Mouse (Mus musculus) ovary, postnatal 10 days (tissue): ENCODE measurements at regions not wholly inside any gene's neighbourhood (a gene's known extent, or its start where the extent isn't known, plus 50 kb on each side); places are given as distances from the start of the nearest gene placed in this dataset.

Experiments
- DNase-seq: peaks from one replicate; pipeline ENCODE4 v3.0.0; 2022; ENCODE audit warnings: low spot score

DNA sequence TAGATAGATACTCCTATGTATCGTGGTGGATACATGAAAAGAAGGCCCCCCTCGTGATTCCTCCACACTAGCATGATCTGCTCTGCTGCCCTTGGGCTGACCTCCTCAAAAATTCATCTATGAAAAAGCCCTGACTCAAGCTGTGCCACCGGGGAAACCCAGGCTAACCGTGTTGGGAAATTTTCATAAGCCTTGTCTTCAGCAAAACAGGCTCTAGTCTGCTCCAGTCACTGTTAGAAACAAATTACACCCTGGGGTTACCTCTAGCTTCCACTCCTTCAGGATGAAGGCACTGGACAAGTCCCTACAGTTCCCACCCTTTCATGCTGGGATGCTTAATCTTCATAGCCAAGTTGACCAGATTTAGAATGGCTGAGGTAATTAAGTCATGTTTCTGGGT, 315.0 kb upstream of the Nrp1 start:
- no peak for DNase-seq

DNA sequence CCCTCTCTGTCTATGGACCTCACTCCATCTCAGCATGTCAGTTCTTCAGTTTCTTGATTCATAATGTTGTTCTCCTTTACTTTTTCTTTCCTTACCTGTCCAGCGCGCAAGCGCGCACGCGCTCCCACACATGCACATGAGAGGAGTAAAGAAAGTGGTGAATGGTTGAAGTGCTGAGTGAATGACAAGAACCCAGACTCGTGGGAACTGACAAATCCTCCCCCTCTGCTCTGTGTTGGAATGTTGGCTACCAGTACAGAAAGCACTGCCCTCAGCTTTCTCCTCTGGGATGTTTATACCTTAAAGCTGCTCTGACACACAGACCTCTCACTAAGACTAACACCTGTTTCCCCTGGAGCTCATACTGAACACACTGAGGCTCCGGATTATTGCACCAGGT, 302.2 kb upstream of the Nrp1 start:
- DNase-seq, result no peak

DNA sequence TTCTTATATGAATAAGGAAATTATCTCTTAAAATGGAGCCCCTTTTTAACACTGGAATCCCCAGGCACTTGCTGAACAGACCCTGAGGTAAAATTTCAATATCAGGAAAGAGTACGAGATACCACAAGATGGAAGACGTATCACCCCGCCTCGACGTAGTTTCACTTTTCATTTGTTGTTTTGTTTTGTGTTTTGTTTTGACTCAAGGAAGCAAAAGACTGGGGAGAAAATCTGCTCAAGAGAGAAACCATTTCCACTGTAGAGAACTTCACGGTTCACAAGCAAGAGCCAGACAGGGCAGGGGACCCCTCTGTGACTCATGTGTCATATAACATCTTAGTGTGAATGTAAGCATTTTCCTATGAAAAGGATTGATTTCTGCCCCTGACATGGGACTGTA, 300.6 kb upstream of the Nrp1 start:
- no peak for DNase-seq

DNA sequence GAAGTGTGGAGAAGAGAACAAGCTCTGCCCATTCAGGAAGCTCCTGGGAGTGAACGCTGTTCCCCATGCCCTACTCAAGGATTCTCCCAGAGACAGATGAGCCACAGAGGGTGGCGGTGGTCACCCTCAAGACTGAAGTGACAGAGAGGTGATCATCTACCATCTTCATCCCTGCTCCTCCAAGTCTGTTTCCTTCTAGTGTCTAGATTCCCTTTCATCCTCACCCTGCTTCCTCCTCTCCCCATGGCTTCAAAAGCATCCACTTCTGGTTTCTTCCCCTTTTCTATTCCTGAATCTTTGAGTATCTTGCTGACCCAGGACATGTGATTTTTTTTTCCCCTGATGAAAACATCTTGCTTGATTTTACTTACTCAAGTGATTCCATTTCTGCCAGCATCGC, 298.6 kb upstream of the Nrp1 start:
- DNase-seq, result no peak

DNA sequence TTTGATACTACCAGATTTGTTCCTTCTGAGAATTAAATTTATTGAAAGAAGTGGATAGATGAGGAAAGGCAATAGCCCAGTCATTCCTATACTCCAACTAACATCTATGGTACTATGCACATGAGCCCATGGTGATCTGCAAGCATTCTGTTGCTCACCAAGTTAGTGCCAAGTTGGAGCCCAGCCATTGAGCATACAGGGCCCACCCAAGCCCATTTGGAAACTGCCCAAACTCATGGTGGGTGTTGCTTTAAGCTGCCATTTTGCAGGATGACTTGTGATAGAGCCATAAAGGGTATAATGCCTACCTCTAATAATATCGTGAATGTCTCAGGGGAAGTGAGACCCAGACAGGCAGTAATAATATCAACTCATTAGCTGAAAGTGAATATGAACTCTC, 294.2 kb upstream of the Nrp1 start:
- no peak for DNase-seq

DNA sequence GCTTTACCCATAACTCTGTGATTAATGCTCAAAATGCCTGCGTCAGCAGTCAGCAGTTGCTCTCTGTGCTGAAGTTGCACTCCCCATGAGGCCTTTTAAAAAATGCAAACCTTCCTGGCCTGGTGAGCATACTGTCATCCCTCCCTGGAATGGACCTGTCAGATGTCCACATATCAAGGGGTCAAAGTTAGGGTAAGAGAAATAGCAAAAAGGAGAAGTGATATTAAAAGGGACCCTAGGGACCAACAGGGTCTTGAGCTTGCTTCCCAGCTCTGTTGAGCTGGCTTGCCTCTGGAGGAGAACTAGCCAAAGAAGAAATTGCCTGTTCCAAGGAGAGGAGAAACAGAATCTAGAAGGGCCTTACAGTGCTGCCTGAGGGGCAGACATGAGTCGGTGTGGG, 293.3 kb upstream of the Nrp1 start:
- DNase-seq, result no peak

DNA sequence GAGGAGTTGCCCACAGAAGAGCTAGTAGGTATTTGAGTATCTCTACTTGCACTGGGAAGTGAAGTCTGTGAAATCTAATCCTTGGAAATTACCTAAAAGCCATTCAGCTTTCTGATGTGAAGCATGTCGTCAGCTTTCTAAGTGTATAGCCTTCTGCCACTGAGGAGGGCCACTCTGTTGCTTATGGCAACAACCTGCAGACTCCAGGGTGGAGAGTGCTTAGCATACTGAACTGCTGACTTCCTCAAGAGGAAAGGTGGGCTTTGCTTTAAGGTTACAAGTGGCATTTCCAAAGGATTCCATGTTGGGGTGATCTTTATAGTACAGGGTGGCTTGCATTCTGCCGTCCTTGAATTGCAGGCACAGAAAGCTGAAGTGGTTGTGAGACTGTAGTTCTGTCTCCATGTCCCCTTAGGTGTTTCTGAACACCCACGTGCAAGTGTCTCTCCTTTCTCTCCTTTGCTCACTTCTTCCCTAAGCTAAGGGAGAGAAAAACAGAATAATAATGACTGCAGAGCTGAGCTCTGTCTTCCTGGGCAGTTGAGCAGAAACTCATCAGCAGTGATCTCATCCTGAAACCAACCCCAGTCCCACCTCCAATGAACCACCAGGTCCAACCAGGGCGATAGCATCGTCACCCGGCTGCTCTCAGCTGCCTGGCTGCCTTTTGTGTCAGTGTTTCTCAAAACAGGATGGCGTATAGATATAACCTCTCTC, 292.3 kb upstream of the Nrp1 start:
- no peak for DNase-seq

DNA sequence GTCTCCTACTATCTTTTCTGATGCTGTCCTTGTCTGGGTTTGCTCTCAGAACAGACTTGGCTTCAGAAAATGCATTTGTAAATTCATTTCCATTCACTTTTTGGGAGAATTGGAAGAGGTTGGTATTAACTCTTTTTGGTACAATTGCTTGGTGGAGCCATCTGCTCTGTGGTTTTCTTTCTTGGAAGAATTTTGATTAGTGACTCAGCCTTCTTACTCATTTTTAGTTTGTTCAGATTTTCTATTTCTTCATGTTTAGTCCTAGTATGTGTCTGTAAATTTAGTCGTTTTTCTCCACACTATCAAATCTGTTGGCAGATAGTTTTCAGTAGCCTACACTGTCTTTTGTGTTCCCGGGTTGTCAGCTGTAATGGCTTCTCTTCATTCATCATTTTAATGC, 288.7 kb upstream of the Nrp1 start:
- no peak for DNase-seq

DNA sequence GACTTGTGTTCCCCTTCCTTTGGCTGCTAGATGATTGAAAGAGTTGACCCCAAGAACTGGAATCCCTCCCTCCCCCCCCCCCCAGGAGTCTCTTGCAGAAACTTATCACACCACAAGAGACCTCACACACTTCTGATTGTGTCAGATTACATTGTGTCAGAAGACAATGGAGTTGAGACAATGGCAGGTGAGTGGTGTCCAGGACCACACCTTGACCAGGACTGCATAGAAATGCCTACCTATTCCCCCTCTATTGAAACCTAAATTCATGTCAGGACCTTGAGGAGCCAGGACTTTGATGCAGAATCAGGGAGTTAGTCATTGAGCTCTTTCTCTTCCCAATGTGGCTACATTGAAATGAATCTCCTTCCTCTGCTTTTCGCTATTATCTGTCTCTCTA, 282.8 kb upstream of the Nrp1 start:
- DNase-seq, result no peak

DNA sequence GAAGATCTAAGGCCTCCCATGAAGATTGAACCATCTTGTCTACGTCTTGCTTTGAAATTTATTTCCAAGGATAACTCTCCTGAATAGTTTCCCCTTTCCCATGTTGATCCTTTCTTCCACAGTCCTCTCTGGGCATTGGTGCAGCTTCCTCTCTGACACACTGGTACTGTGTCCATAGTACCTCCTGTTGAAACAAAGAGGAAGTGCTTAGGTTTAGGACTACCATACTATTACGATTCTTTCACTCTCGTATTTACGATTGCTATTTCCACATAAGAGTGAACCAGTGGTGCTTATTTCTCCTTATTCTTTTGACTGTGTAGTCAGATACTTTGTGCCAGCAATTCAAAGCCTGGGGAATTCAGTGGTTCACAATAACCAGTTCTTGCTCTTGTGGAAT, 282.2 kb upstream of the Nrp1 start:
- no peak for DNase-seq

DNA sequence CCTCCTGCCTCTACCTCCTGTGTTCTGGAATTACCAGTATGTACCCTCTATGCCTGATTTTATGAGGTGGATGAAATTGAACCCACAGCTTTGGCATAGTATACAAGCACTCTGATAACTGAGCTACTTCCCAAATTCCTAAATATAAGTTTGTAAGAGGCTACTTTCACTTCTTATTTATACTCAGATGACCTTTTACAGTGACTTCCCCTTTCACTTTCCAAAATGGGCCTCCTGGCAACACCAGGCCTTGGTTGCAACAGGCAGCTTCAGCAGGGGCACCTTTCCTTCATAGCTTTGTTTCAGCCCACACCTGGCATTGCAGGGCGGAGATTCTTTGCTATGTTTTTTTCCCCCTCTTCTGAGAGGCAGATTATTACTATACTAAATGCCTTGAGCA, 279.7 kb upstream of the Nrp1 start:
- no peak for DNase-seq

DNA sequence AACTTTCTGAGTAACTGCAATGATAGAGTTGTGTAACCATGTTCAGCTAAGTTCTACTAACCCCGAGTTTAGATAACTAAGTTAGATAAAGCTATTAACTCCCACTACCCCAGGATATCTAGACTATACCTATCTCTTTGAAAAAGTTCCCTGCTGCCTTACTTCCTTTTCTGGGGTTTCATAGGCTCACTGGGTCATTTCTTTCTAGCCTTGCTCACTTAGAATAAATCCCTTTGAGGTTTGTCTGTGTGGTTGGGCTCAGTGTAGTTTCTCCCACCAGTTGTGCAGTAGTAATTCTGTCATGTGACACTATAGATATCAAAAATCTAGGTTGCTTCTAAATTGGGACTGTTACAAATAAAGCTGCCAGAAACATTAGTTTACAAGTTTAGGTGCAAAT, 272.6 kb upstream of the Nrp1 start:
- DNase-seq, result no peak

DNA sequence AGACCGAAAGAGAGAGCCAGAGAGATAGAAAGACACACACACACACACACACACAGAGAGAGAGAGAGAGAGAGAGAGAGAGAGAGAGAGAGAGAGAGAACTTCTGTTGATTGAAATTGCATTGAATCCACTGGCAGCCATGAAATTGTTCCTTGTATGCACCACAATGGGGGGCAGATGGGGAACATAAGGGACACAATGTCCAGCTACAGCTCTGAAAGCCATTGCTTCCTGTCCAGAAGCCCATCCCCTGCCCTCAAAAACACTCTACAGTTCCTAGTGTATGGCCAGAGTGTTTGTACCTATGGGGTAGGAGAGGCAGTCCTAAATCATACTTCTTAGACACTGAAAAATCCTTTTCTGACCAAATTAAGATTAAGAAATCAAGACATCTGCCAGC, 270.9 kb upstream of the Nrp1 start:
- no peak for DNase-seq

DNA sequence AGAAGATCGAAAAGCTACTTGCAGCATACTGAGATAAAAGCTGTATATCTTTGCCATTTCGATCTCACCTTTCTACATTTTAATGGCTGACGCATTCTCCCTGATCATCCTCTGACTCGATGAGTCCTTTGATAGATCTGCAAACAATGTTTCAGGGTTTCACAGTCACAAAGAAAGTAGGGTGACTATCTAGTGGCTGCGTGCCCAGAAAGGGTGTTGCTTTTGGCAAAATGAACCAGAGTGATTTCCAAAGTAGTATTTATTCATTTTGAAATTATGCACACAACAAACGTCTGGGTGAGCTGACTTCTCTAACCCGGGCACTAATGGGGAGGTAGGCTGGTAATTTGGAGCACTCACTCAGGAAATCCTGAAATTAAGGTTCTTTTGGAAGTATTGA, 265.6 kb upstream of the Nrp1 start:
- no peak for DNase-seq

DNA sequence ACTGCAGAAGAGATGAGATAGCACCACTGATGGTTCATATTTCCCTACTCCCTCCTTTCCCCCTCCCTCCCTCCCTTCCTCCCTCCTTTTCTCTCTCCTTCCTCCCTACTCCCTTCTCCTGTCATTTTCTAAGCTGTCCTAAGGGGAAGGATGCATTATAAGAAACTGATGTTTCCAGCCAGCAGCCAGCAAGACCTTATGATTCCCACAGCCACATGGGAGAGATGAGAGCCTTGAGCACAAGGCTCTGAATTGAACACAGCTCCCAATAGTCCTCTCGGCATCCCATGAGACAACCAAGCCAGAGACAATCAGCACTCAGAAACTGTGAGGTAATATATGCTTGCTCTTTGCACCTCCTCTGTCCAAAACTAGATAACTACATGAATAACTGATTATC, 263.0 kb upstream of the Nrp1 start:
- no peak for DNase-seq

DNA sequence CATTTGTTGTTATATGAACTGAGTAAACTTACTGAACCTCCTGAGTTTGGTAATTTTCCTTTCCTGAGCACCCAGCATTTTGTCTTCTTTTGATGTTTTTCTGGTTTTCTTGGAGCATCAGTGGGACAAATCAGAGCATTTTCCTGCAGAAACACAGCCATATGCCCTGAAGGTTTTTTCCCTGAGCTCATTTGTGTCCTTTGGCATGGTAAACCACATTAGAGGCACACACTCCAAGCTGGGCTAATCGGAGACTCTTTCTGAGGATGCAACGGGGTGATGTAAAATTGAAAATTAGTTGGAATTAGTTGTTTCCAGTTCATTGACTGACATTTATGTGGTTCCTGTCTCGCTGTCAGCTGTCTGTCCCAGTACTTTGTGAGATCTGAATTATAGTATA, 260.8 kb upstream of the Nrp1 start:
- no peak for DNase-seq

DNA sequence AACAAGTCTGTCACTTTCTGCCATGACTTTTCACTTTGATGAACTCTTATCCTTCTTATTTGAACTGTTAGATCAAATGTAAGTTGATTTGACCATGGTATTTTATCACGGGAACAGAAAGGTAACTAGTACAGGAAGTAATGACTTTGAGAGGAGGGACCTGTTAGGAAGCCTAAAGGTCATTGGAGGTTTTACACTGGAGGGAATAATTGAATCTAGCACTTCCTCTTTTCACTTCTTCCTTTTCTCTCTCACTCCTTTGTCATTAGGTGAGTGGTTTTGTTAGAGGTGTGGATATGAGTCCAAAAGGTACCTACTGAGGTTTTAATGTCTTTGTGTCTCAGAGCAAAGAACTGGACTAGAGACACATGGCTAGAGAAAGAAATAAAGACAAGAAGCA, 255.0 kb upstream of the Nrp1 start:
- no peak for DNase-seq

DNA sequence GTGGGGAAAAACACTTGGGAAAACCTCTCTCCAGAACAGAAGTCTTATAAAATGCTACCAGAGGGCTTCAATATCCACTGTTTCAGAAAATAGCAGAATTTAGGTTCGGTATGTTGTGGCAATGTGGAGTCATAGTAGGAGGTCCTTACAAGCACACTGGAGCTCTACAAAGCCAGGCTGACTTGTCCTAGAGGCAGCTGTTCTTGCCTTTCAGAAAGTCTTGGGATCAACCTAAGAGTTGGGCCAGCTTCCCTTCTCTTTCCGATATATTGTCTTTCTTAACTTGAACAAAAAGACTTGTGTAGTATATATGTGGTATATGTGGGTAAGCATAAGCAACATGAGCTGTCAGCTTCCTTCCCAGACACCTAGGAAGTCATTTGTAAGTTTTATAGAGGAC, 251.8 kb upstream of the Nrp1 start:
- no peak for DNase-seq

DNA sequence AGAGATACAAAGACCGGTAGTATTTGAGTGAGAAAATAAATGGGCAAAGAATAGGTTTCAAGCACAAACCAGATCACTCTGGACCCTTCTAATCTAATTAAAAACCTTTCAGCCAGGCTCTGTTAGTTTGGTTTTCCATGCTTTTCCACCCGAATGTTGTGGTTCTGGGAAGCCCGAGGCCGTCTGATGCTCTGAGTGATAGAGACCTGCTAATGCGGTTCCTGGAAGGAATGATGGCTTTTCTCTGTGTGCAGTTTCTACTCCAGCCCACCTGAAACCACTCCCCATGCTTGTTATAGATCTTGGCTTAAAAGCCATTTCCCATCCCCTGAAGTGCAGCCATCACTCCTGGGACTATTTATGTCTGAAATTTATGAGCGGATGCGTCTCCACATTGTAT, 251.4 kb upstream of the Nrp1 start:
- DNase-seq, result no peak

DNA sequence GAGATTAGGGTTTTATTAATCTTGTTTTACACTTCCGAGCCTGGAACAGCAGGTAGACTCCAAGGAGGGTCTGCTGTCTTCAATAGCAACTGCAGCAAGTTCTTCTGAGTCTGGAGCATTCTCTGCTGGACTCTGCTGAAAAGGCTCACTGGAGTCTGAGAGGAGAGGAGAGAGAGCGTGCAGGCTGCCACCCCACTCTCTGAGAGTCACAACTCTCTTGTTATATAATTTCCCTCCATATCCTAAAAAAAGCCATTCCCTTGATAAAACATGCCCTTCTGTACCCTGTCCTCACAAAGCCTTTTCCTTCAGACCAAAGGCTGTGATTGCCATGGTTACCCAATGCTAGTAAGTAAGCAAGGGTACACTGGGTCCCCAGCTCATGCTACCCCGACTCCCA, 249.4 kb upstream of the Nrp1 start:
- DNase-seq, result no peak

DNA sequence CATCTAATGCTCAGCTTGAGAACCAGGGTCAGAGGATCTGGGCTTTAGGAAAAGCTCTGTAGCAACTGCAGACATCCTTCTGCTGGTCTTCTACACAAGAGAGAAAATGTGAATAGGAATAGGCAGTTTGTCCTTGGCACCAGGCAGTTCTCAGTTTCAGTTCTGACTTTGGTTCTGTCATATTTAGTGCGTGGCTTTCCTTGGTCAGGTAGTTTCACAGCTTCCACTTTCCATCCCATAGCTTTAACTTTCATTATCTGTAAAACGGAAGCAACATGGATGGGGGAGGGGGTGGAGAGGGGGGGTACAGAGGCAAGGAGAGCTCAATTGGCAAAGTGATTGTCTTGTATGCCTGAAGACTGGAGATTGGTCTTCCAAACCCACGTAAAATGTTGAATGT, 247.3 kb upstream of the Nrp1 start:
- no peak for DNase-seq

DNA sequence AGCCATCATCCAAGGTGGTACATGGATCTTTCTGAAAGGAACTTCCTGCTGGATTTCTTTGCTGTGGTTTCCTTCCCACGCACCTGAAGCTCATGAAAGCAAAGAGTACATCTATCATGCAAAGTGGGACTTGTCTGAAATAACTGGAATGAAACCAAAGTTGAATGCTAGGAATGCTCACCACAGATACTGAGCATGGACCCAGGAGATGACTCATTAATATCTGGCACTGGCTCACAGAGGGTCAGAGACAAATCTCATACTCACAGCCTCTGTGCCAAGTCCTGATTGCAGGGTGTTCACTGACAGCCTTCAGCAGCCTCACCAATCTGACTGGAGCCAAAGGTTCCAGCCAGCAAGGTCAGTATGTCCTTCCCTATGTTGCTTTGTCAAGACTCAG, 245.3 kb upstream of the Nrp1 start:
- DNase-seq, result no peak

DNA sequence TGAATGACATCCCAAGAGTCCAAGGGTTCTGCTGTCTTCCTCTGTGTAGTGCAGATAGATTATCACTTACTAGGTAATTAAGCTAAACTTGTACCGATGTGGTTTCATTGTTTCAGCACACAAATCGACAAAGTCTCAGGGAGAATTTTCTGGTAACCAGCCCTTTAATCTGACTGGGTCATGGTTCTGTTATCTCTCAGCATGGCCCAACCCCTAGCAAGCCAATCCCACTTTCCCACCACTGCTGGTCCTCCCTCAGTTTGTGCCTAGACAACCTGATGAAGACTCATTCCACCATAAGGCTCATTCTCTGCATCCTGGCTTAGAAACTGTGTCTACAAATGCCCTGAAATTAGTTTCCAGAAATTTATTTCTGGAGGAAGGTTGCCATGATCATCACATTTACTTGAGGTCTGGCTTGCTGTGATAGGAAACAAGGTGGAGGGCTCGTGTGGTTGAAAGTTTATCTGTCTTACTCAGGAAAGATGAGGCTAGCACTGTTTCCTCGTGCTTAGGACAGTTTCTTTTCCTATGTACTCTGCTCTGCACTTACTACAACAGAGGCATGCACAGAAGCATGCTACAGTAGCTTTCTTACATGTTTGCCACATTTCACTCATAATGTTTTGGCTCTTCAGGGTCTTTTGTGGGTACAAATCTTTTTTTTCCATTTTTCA, 217.0 kb upstream of the Nrp1 start:
- no peak for DNase-seq

DNA sequence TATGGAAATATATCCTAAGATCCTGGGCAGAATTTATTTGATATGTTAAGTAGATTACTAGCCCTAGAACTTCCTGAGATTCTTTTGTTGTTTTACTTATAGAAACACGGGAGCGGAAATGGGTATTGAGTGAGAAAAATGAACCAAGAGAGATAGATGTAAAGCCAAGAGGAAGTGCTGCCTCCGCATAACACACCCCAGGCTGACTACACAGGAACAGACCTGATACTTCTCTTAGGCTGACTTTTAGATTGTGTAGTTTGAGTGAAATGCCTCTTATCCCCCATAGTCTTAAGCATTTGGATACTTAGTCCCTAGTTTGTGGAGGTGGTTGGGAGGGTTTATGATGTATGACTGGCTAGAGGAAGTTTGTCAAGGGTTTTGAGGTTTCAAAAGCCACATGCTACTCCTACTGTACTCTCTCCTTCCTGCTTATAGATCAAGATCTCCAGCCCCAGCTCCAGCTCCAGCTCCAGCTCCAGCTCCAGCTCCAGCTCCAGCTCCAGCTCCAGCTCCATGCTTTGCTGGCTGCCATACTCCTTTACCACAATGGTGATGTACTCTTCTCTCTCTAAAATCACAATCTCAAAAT, 210.0 kb upstream of the Nrp1 start:
- DNase-seq, result no peak
